Mouse (Mus musculus): ENCODE data around the gene Hoxa5. TPM values are rescaled to one million over a fixed set of nuclear protein-coding genes. Genes with fewer than 3 reads are reported as not detected.

The Hoxa5 gene
- polyA plus RNA-seq, 1 experiment from 2014 or later, result not detected

- H3K4me1 ChIP-seq, result 0 out of 2 replicates have a peak, but pooled peaks cover 4% of the 10 kb centered on the region
- H3K36me3 ChIP-seq, result no peaks in the 10 kb centered on the region
- 8% methylated on average over 10 of the region's 10 CpGs for WGBS
- no peak overlapping the region for H3K27ac ChIP-seq (replicated peaks)
- peaks cover 100% of the 10 kb centered on the region for H3K27me3 ChIP-seq (ENCODE audit: low read depth, poor library complexity, severe bottlenecking)
- no peak for DNase-seq (ENCODE audit: low spot score)
- no peaks in the 10 kb centered on the region for H3K9me3 ChIP-seq (replicated peaks)
- no peak overlapping the region for H3K4me3 ChIP-seq
Observed at GRCm38 (mm10) chr6:52237346-52238154, 33.2 kb upstream of the Hoxa5 start.

DNA sequence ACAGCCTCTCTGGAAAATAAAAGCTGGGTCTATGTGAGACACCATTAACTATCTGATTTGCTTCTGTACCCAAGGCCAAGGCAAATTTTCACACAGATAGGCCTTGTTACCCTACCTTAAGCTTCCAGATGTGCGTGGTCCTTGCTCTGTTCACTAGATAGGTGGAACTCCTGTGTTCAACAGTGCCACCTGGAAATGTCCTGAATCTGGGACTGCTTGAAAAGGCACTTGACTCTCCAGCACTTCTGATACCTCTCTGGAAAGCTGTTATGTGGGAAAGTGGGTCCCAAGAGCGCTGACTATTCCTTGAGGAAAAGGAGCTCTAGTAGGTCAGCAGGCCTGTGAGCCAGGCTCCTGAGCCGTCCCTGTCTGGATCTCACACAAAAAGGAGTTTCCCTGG, 32.4 kb upstream of the Hoxa5 start:
- no peaks in the 10 kb centered on the region for H3K9me3 ChIP-seq (replicated peaks)
- no peak overlapping the region for H3K4me3 ChIP-seq
- 5% methylated on average over 3 of the region's 3 CpGs for WGBS
- DNase-seq (ENCODE audit: low spot score), result no peak
- no peaks in the 10 kb centered on the region for H3K36me3 ChIP-seq
- H3K27ac ChIP-seq (replicated peaks), result no peak overlapping the region
- H3K27me3 ChIP-seq (ENCODE audit: low read depth, poor library complexity, severe bottlenecking), result peaks cover 100% of the 10 kb centered on the region
- H3K4me1 ChIP-seq, result 0 out of 2 replicates have a peak, but pooled peaks cover 4% of the 10 kb centered on the region

- H3K27ac ChIP-seq (replicated peaks), result no peak overlapping the region
- H3K4me3 ChIP-seq, result no peak overlapping the region
- H3K4me1 ChIP-seq, result 0 out of 2 replicates have a peak, but pooled peaks cover 4% of the 10 kb centered on the region
- DNase-seq (ENCODE audit: low spot score), result no peak
- no peaks in the 10 kb centered on the region for H3K36me3 ChIP-seq
- peaks cover 100% of the 10 kb centered on the region for H3K27me3 ChIP-seq (ENCODE audit: low read depth, poor library complexity, severe bottlenecking)
- H3K9me3 ChIP-seq (replicated peaks), result no peaks in the 10 kb centered on the region
- WGBS, result 24% methylated on average over 6 of the region's 6 CpGs
Observed at GRCm38 (mm10) chr6:52235866-52236265, 31.5 kb upstream of the Hoxa5 start.

DNA sequence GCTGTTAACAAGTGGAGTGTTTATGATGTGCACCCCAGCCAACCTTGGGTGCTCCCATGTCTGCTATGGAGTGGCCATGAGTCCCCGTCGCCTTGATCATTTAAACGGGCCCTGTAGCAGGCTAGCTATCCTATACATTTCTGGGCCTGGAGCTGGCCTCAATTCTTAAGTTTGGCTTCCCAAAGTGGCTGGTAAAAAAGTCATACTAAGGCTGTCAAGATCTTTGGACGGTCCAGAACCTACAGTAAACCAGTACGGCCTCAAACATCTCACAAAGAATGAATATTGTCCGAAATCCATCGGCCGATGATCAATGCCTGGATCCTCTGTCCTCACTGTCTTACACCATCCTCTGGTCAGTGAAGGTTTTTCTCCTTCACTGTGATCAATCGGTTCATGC, 30.9 kb upstream of the Hoxa5 start:
- Histone ChIP-seq H3K36me3 (no peaks in the 10 kb centered on the region), H3K9me3 (replicated peaks) (no peaks in the 10 kb centered on the region), H3K27me3 (ENCODE audit: low read depth, poor library complexity, severe bottlenecking) (peaks cover 100% of the 10 kb centered on the region), H3K4me1 (peaks cover 7% of the 10 kb centered on the region; the same call in 1 of the 2 replicates), H3K4me3 (no peak overlapping the region), H3K27ac (replicated peaks) (no peak overlapping the region)
- DNase-seq (ENCODE audit: low spot score), result no peak
- WGBS, result 32% methylated on average over 9 of the region's 9 CpGs

GRCm38 (mm10) chr6:52234428-52235140, 30.2 kb upstream of the Hoxa5 start:
- no peaks in the 10 kb centered on the region for H3K9me3 ChIP-seq (replicated peaks)
- 2% methylated on average over 68 of the region's 68 CpGs for WGBS
- peaks cover 100% of the 10 kb centered on the region for H3K27me3 ChIP-seq (ENCODE audit: low read depth, poor library complexity, severe bottlenecking)
- no peaks in the 10 kb centered on the region for H3K36me3 ChIP-seq
- peaks cover 7% of the 10 kb centered on the region; the same call in 1 of the 2 replicates for H3K4me1 ChIP-seq
- 0 out of 2 replicates have a peak overlapping the region, but pooled peaks have one; percentile 11 for H3K4me3 ChIP-seq
- H3K27ac ChIP-seq (replicated peaks), result no peak overlapping the region
- no peak for DNase-seq (ENCODE audit: low spot score)

DNA sequence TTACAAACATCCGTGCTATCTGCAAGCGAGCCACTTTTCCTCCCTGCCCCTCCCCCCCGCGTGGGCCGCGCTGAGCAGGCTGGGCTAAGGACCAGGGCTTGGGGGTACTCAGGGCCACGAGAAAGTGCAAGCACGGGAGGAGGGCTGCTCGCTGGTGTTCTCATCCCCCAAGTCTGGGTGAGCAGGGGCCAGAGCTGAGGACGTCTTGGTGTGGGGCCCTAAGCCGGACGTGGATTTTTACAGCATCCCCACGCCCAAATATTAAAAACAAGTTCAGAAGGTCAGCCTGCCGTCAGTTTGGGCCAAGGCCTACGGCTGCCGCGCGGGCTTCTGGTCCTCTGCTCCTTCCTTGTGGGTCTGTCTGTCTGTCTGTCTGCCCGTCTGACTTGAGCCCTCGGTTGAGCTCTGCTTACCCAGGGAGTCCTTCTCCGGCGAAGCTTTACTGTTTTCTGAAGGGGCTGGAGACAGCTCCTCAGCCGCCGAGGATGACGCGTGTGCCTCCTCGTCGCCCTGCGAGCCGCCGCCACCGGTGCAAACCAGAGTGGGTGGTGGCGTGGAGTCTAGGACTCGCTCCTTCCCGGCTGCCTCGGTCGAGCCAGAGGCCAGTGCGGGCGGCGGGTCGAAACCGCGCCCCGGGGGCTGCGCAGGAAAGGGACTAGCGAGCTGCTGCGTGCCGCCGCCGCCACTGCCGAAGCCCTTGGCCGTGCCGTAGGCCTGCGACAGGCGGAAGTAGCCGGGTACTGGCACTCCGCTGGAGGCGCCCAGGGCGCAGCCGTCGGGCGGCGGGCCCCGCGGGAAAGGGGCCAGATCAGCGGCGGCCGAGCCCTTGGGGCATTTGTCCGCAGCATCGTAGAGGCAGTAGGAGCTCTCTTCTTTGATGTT, 29.4 kb upstream of the Hoxa5 start:
- no peak for DNase-seq (ENCODE audit: low spot score)
- Histone ChIP-seq H3K9me3 (replicated peaks) (no peaks in the 10 kb centered on the region), H3K4me1 (peaks cover 7% of the 10 kb centered on the region; the same call in 1 of the 2 replicates), H3K27me3 (ENCODE audit: low read depth, poor library complexity, severe bottlenecking) (peaks cover 100% of the 10 kb centered on the region), H3K36me3 (no peaks in the 10 kb centered on the region), H3K4me3 (no peak overlapping the region), H3K27ac (replicated peaks) (no peak overlapping the region)
- 1% methylated on average over 70 of the region's 70 CpGs for WGBS

GRCm38 (mm10) chr6:52232984-52233545, 28.7 kb upstream of the Hoxa5 start:
- peaks cover 100% of the 10 kb centered on the region for H3K27me3 ChIP-seq (ENCODE audit: low read depth, poor library complexity, severe bottlenecking)
- H3K27ac ChIP-seq (replicated peaks), result no peak overlapping the region
- H3K4me1 ChIP-seq, result peaks cover 7% of the 10 kb centered on the region; the same call in 1 of the 2 replicates
- DNase-seq (ENCODE audit: low spot score), result no peak
- no peak overlapping the region for H3K4me3 ChIP-seq
- H3K9me3 ChIP-seq (replicated peaks), result no peaks in the 10 kb centered on the region
- 3% methylated on average over 23 of the region's 23 CpGs for WGBS
- H3K36me3 ChIP-seq, result no peaks in the 10 kb centered on the region

DNA sequence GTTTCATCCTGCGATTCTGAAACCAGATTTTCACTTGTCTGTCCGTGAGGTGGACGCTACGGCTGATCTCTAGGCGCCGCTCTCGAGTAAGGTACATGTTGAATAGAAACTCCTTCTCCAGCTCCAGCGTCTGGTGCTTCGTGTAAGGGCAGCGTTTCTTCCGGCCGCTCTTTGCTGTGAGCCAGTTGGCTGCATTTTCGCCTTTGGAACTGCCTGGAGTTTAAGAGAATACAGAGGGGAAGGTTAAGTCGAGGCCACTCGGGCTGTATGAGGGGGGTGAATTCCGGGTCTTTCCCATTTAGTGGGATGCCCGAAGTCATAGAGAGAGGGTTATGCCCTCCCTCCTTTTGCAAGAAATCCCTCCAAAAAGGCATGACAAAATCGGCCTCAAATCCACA, 28.2 kb upstream of the Hoxa5 start:
- no peaks in the 10 kb centered on the region for H3K36me3 ChIP-seq
- WGBS, result under 1% methylated on average over 18 of the region's 18 CpGs
- no peak for DNase-seq (ENCODE audit: low spot score)
- no peaks in the 10 kb centered on the region for H3K9me3 ChIP-seq (replicated peaks)
- H3K27ac ChIP-seq (replicated peaks), result no peak overlapping the region
- peaks cover 7% of the 10 kb centered on the region; the same call in 1 of the 2 replicates for H3K4me1 ChIP-seq
- no peak overlapping the region for H3K4me3 ChIP-seq
- H3K27me3 ChIP-seq (ENCODE audit: low read depth, poor library complexity, severe bottlenecking), result peaks cover 100% of the 10 kb centered on the region

- no peak overlapping the region for H3K27ac ChIP-seq (replicated peaks)
- peaks cover 100% of the 10 kb centered on the region for H3K27me3 ChIP-seq (ENCODE audit: low read depth, poor library complexity, severe bottlenecking)
- no peak for DNase-seq (ENCODE audit: low spot score)
- no peak overlapping the region for H3K4me3 ChIP-seq
- no peaks in the 10 kb centered on the region for H3K9me3 ChIP-seq (replicated peaks)
- under 1% methylated on average over 18 of the region's 18 CpGs for WGBS
- no peaks in the 10 kb centered on the region for H3K36me3 ChIP-seq
- peaks cover 7% of the 10 kb centered on the region; the same call in 1 of the 2 replicates for H3K4me1 ChIP-seq
Observed at GRCm38 (mm10) chr6:52231885-52232567, 27.6 kb upstream of the Hoxa5 start.

GRCm38 (mm10) chr6:52230516-52231165, 26.3 kb upstream of the Hoxa5 start, which contains the start of gene Hoxa9:
TSS of gene Hoxa9 (minus strand) at chr6:52231089.
- WGBS, result 1% methylated on average over 26 of the region's 36 CpGs

More at GRCm38 (mm10) chr6:52230516-52231165, 26.3 kb upstream of the Hoxa5 start, which contains the start of gene Hoxa9:
- Histone ChIP-seq H3K4me3 (no peak within 1 kb of the TSS), H3K4me1 (peaks cover 7% of the 10 kb centered on the region; the same call in 1 of the 2 replicates), H3K36me3 (no peaks in the 10 kb centered on the region), H3K9me3 (replicated peaks) (no peaks in the 10 kb centered on the region), H3K27me3 (ENCODE audit: low read depth, poor library complexity, severe bottlenecking) (peaks cover 100% of the 10 kb centered on the region), H3K27ac (replicated peaks) (no peak within 1 kb of the TSS)
- DNase-seq (ENCODE audit: low spot score), result peak; percentile 61
